Mouse (Mus musculus): ENCODE data around the gene Lrrc42.

GRCm38 (mm10) chr4:107278188-107278707 lies 24.9 kb upstream of the Lrrc42 start:
- TF ChIP-seq CTCF (IDR thresholded peaks at IDR 0.05; ENCODE audit: control insufficient read depth, insufficient read depth, low read length): no peak
- no peak for TF ChIP-seq POLR2A (IDR thresholded peaks at IDR 0.05; ENCODE audit: borderline replicate concordance, control insufficient read depth, low read depth, low read length)
